Mouse (Mus musculus) kidney, embryonic 14.5 days (tissue): ENCODE measurements around the gene Creb3l1. TPM values are rescaled to one million over a fixed set of nuclear protein-coding genes. Genes with fewer than 3 reads are reported as not detected.
A peak's percentile ranks its signal among the peaks of the same experiment; 100 is the strongest.

ENCODE experiments used
- ATAC-seq: fragments of 200-750 bp; cut with Nextera tagmentation; 2 replicates; pipeline ENCODE4 v1.8.0; 2017; ENCODE audit warnings: moderate number of reproducible peaks, mild to moderate bottlenecking, moderate TSS enrichment, moderate library complexity; ENCODE audit not compliant: low FRiP score, low TSS enrichment
- H3K27ac ChIP-seq: fragments of 300-500 bp; sonication (generic); 2 replicates; pipeline ENCODE4 v1.5.1; 2014; ENCODE audit warnings: low read depth, mild to moderate bottlenecking, low read length, moderate library complexity, mixed read lengths
- H3K27me3 ChIP-seq: fragments of 300-500 bp; sonication (generic); 2 replicates; pipeline ENCODE4 v1.6.1; 2014; ENCODE audit warnings: mild to moderate bottlenecking, low read length; ENCODE audit not compliant: control insufficient read depth, insufficient read depth
- H3K36me3 ChIP-seq: fragments of 300-500 bp; sonication (generic); 2 replicates; pipeline ENCODE4 v1.6.1; 2014; ENCODE audit warnings: low read length, mixed read lengths; ENCODE audit not compliant: control insufficient read depth, insufficient read depth
- H3K4me1 ChIP-seq: fragments of 300-500 bp; sonication (generic); 2 replicates; pipeline ENCODE4 v1.6.1; 2014; ENCODE audit warnings: low read length, mixed read lengths; ENCODE audit not compliant: control insufficient read depth, insufficient read depth
- H3K4me2 ChIP-seq: fragments of 300-500 bp; sonication (generic); replicated peaks from 2 replicates; pipeline ENCODE4 v1.6.1; 2014; ENCODE audit warnings: low read depth, mild to moderate bottlenecking, low read length
- H3K4me3 ChIP-seq: fragments of 300-500 bp; sonication (generic); 2 replicates; pipeline ENCODE4 v1.5.1; 2014; ENCODE audit warnings: mild to moderate bottlenecking, low read length
- H3K9ac ChIP-seq: fragments of 300-500 bp; sonication (generic); 2 replicates; pipeline ENCODE4 v1.6.1; 2014; ENCODE audit warnings: low read depth, mild to moderate bottlenecking, low read length, moderate library complexity
- H3K9me3 ChIP-seq: fragments of 300-500 bp; sonication (generic); 2 replicates; pipeline ENCODE4 v1.6.1; 2016; ENCODE audit warnings: low read length; ENCODE audit not compliant: control insufficient read depth
- WGBS: fragments of 180-500 bp; shearing (Covaris S2); extraction: QIAGEN DNeasy Blood & Tissue Kit; methylation state at CpG from one replicate; pipeline ENCODE4 v1.1.7; 2014; 5-methylcytosine and 5-hydroxymethylcytosine counted together
- polyA plus RNA-seq: library from polyadenylated mRNA; unstranded; fragments of >200 nt; fragmentation: Nextera tagmentation; extraction: Ambion mirVana; gene quantifications from 2 replicates; pipeline ENCODE4 v1.2.1, GENCODE M21; 2014

Gene Creb3l1
- polyA plus RNA-seq, 1 experiment from 2014 or later = 15.0 TPM

GRCm38 (mm10) chr2:91967962-91968361, 56.3 kb downstream of the Creb3l1 start:
- H3K27me3 ChIP-seq = no peaks in the 10 kb centered on the region; the same call in 1 of the 2 replicates
- H3K27ac ChIP-seq = peak overlapping the region; percentile 74; the same call in 1 of the 2 replicates
- no peak for ATAC-seq
- no peak overlapping the region for H3K4me3 ChIP-seq
- no peaks in the 10 kb centered on the region for H3K9me3 ChIP-seq
- no peaks in the 10 kb centered on the region for H3K36me3 ChIP-seq
- H3K4me1 ChIP-seq = peaks cover 24% of the 10 kb centered on the region
- WGBS = 54% methylated on average over 11 of the region's 11 CpGs
- H3K4me2 ChIP-seq = no peak overlapping the region
- H3K9ac ChIP-seq = no peak overlapping the region

GRCm38 (mm10) chr2:91966367-91966766, 57.9 kb downstream of the Creb3l1 start:
- no peaks in the 10 kb centered on the region; the same call in 1 of the 2 replicates for H3K36me3 ChIP-seq
- ATAC-seq = no peak
- no peak overlapping the region for H3K27ac ChIP-seq
- no peak overlapping the region for H3K4me3 ChIP-seq
- H3K27me3 ChIP-seq = no peaks in the 10 kb centered on the region; the same call in 1 of the 2 replicates
- H3K4me2 ChIP-seq = no peak overlapping the region
- peaks cover 26% of the 10 kb centered on the region for H3K4me1 ChIP-seq
- 85% methylated on average over 5 of the region's 5 CpGs for WGBS
- no peak overlapping the region for H3K9ac ChIP-seq
- no peaks in the 10 kb centered on the region for H3K9me3 ChIP-seq

GRCm38 (mm10) chr2:91965417-91965816, 58.9 kb downstream of the Creb3l1 start:
- Histone ChIP-seq H3K9me3 (no peaks in the 10 kb centered on the region), H3K27ac (peak overlapping the region; percentile 49), H3K4me2 (peak overlapping the region; percentile 35), H3K4me3 (peak overlapping the region; percentile 24; the same call in 1 of the 2 replicates), H3K4me1 (peaks cover 20% of the 10 kb centered on the region), H3K36me3 (no peaks in the 10 kb centered on the region; the same call in 1 of the 2 replicates), H3K27me3 (no peaks in the 10 kb centered on the region; the same call in 1 of the 2 replicates), H3K9ac (peak overlapping the region; percentile 43)
- 11% methylated on average over 20 of the region's 20 CpGs for WGBS
- ATAC-seq = no peak

- Histone ChIP-seq H3K4me3 (peak overlapping the region; percentile 90; the same call in 1 of the 2 replicates), H3K9ac (peak overlapping the region; percentile 43; the same call in 1 of the 2 replicates), H3K27me3 (no peaks in the 10 kb centered on the region; the same call in 1 of the 2 replicates), H3K9me3 (no peaks in the 10 kb centered on the region), H3K4me1 (peaks cover 20% of the 10 kb centered on the region), H3K27ac (peak overlapping the region; percentile 49; the same call in 1 of the 2 replicates), H3K4me2 (peak overlapping the region; percentile 35), H3K36me3 (no peaks in the 10 kb centered on the region; the same call in 1 of the 2 replicates)
- ATAC-seq = no peak
- WGBS = 80% methylated on average over 3 of the region's 3 CpGs
Measured at GRCm38 (mm10) chr2:91964610-91965204, 59.6 kb downstream of the Creb3l1 start.

GRCm38 (mm10) chr2:91963443-91963932, 60.8 kb downstream of the Creb3l1 start:
- H3K4me1 ChIP-seq = peaks cover 20% of the 10 kb centered on the region
- H3K4me3 ChIP-seq = peak overlapping the region; percentile 90
- peak; percentile 94 for ATAC-seq
- WGBS = under 1% methylated on average over 51 of the region's 57 CpGs
- H3K9ac ChIP-seq = peak overlapping the region; percentile 92
- H3K4me2 ChIP-seq = peak overlapping the region; percentile 85
- peak overlapping the region; percentile 57; the same call in 1 of the 2 replicates for H3K27ac ChIP-seq
- no peaks in the 10 kb centered on the region; the same call in 1 of the 2 replicates for H3K36me3 ChIP-seq
- H3K9me3 ChIP-seq = no peaks in the 10 kb centered on the region
- H3K27me3 ChIP-seq = no peaks in the 10 kb centered on the region; the same call in 1 of the 2 replicates

GRCm38 (mm10) chr2:91962864-91963401, 61.4 kb downstream of the Creb3l1 start:
- Histone ChIP-seq H3K36me3 (no peaks in the 10 kb centered on the region; the same call in 1 of the 2 replicates), H3K4me1 (peaks cover 20% of the 10 kb centered on the region), H3K27ac (peak overlapping the region; percentile 57; the same call in 1 of the 2 replicates), H3K4me3 (peak overlapping the region; percentile 90), H3K27me3 (no peaks in the 10 kb centered on the region; the same call in 1 of the 2 replicates), H3K9me3 (no peaks in the 10 kb centered on the region), H3K9ac (peak overlapping the region; percentile 92), H3K4me2 (peak overlapping the region; percentile 85)
- under 1% methylated on average over 29 of the region's 39 CpGs for WGBS
- no peak for ATAC-seq

GRCm38 (mm10) chr2:91961901-91962761, 62.2 kb downstream of the Creb3l1 start:
- Histone ChIP-seq H3K9ac (peak overlapping the region; percentile 92; the same call in 1 of the 2 replicates), H3K4me3 (peak overlapping the region; percentile 90), H3K27me3 (no peaks in the 10 kb centered on the region; the same call in 1 of the 2 replicates), H3K27ac (no peak overlapping the region), H3K4me1 (peaks cover 25% of the 10 kb centered on the region), H3K36me3 (no peaks in the 10 kb centered on the region; the same call in 1 of the 2 replicates), H3K4me2 (peak overlapping the region; percentile 85), H3K9me3 (no peaks in the 10 kb centered on the region)
- 52% methylated on average over 4 of the region's 4 CpGs for WGBS
- ATAC-seq = no peak

- Histone ChIP-seq H3K36me3 (no peaks in the 10 kb centered on the region; the same call in 1 of the 2 replicates), H3K4me3 (no peak overlapping the region), H3K27me3 (no peaks in the 10 kb centered on the region), H3K9ac (no peak overlapping the region), H3K4me1 (peaks cover 24% of the 10 kb centered on the region), H3K9me3 (no peaks in the 10 kb centered on the region), H3K27ac (no peak overlapping the region), H3K4me2 (no peak overlapping the region)
- 93% methylated on average over 5 of the region's 5 CpGs for WGBS
- no peak for ATAC-seq
Measured at GRCm38 (mm10) chr2:91960459-91960858, 63.8 kb downstream of the Creb3l1 start.
